Mouse (Mus musculus): ENCODE results near the gene Kif23.

DNA sequence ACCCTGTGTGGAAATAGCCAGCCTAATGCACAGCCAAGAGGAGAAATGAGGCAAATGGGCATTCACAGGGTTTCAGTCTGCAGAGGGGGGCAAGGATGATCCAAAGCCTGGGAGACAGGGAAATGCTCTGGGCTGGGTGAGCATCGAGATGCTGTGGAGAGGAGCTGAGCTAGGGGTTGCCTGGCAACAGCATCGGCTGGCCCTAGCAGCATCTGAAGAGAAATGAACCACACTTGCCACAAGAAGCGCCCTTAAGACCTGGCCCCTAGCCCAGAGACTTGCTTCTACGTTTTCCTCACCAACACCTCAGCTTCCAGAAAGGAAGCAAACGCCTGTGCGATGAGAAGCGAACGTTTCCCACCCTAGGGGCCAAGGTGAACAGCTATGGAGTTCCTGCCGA, 44.1 kb downstream of the Kif23 start:
- TF ChIP-seq CTCF (IDR thresholded peaks at IDR 0.05; ENCODE audit: low read depth, low read length) (no peak), EP300 (IDR thresholded peaks at IDR 0.05; ENCODE audit: insufficient read depth, low read depth, low read length) (no peak)
